Mouse (Mus musculus): Measurements from ENCODE around the gene Echdc1.

DNA sequence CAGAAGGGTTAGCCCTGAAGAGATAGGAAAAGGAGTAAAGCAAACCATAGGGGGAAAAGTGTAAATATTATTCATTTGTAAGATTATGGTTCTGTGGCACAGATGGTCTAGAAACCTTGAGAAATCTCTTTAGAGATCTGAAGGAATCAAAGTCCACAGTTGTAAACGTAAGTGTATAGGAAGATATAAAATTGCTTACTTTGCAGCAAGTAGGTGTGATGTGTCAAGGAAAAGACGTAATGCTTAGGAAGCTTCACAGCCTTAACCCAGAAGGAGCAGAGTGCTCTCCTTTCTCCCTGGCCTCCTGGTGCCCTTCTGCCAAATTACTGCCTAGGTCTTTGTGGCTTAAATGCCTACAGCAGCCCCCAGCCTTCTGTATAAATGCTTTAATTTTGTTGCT is 11.9 kb downstream of the Echdc1 start:
- TF ChIP-seq CTCF (IDR thresholded peaks at IDR 0.05; ENCODE audit: borderline replicate concordance, insufficient read depth, low read depth, low read length) (no peak), POLR2A (IDR thresholded peaks at IDR 0.05; ENCODE audit: borderline replicate concordance, insufficient read depth, low read length) (no peak)

Measured in cerebellum, adult 2 months (tissue).